Mouse (Mus musculus): ENCODE measurements around the gene Fgfr4. TPM values are rescaled to one million over a fixed set of nuclear protein-coding genes. Genes with fewer than 3 reads are reported as not detected.
"Not testable (repeated sequence)": the region's sequence is repeated elsewhere in the genome, so short reads cannot be mapped to it uniquely, and the experiment has no call there.

Gene Fgfr4
- polyA plus RNA-seq, 1 experiment from 2014 or later: 7.8 TPM

DNA sequence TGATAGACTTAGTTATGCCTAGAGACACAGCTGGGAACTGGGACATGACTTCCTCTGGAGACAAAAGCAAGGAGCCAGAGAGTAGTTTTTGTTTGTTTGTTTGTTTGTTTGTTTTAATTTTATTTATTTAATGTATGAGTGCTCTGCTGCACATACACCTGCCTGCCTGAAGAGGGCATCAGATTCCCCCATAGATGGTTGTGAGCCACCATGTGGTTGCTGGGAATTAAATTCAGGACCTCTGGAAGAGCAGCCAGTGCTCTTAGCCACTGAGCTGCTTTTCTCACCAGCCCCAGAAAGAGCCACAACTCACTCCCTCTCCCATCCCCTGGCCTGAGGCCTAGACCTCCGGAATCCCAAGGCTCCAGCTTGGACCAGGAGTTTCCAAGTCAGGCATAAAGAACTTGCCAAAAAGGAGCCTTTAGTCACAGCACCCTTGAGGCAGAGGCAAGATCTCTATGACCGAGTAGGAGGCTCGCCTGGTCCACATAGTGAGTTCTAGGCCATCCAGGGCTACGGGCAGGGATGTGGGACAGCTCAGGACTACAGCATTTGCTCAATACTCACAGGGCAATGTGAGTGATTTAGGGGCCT is 25.6 kb downstream of the Fgfr4 start:
- Histone ChIP-seq H3K4me3 (ENCODE audit: low read depth, low read length) (no peak overlapping the region), H3K36me3 (ENCODE audit: control insufficient read depth, insufficient read depth, low read length) (no peaks in the 10 kb centered on the region), H3K27me3 (ENCODE audit: control insufficient read depth, insufficient read depth, low read length) (no peaks in the 10 kb centered on the region), H3K9ac (replicated peaks; ENCODE audit: low read depth, low read length) (no peak overlapping the region), H3K9me3 (ENCODE audit: control insufficient read depth, low read depth, low read length) (no peaks in the 10 kb centered on the region), H3K4me1 (ENCODE audit: control insufficient read depth, insufficient read depth, low read length) (no peaks in the 10 kb centered on the region), H3K27ac (ENCODE audit: low read length) (no peak overlapping the region), H3K4me2 (replicated peaks; ENCODE audit: low read depth, low read length) (no peak overlapping the region)
- WGBS: 75% methylated on average over 4 of the region's 4 CpGs
- no peak for ATAC-seq (ENCODE audit: insufficient number of reproducible peaks, insufficient read depth, low FRiP score, low read depth)

DNA sequence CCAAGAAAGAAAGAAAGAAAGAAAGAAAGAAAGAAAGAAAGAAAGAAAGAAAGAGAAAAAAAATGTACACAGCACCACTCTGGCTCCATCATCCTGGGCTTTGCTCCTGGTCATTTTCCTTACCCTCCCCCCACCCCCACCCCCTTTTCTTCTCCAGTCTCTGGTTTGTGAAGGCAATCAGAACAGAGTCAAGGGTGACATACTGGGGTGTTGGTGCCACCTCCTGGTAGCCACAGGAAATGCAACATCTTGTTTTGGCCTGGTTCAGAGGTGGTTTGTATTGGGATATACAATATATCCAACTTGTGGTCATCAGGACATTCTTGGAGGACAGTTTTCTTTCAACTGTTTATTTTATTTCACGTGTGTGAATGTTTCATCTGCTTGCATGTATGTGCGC is 26.1 kb downstream of the Fgfr4 start:
- no peak overlapping the region for H3K9ac ChIP-seq (replicated peaks; ENCODE audit: low read depth, low read length)
- H3K36me3 ChIP-seq (ENCODE audit: control insufficient read depth, insufficient read depth, low read length): no peaks in the 10 kb centered on the region
- no peak overlapping the region for H3K4me2 ChIP-seq (replicated peaks; ENCODE audit: low read depth, low read length)
- 31% methylated on average over 2 of the region's 2 CpGs for WGBS
- H3K27me3 ChIP-seq (ENCODE audit: control insufficient read depth, insufficient read depth, low read length): no peaks in the 10 kb centered on the region
- no peak overlapping the region for H3K27ac ChIP-seq (ENCODE audit: low read length)
- no peak overlapping the region for H3K4me3 ChIP-seq (ENCODE audit: low read depth, low read length)
- H3K4me1 ChIP-seq (ENCODE audit: control insufficient read depth, insufficient read depth, low read length): no peaks in the 10 kb centered on the region
- ATAC-seq (ENCODE audit: insufficient number of reproducible peaks, insufficient read depth, low FRiP score, low read depth): peak; percentile 5; the same call in 1 of the 2 replicates
- H3K9me3 ChIP-seq (ENCODE audit: control insufficient read depth, low read depth, low read length): no peaks in the 10 kb centered on the region

DNA sequence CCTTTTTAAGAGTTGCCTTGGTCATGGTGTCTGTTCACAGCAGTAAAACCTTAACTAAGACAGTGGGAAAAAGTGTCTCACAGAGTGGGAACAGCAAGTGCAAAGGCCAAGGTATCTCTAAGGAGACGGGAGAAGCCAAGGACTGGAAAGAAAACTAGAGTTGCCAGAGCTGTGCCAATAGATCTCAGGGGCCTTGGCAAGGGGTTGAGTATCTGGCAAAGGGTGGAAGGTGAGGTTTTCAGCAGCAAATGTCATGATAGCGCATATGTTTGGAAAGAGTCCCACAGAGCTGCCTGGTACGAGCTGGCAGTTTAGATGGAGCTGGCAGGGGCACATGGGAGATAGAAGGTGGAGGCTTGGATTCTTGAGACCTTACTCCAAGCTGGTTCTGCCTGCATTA is 27.2 kb downstream of the Fgfr4 start:
- Histone ChIP-seq H3K9me3 (ENCODE audit: control insufficient read depth, low read depth, low read length) (no peaks in the 10 kb centered on the region), H3K27ac (ENCODE audit: low read length) (no peak overlapping the region), H3K4me1 (ENCODE audit: control insufficient read depth, insufficient read depth, low read length) (no peaks in the 10 kb centered on the region), H3K27me3 (ENCODE audit: control insufficient read depth, insufficient read depth, low read length) (no peaks in the 10 kb centered on the region), H3K4me2 (replicated peaks; ENCODE audit: low read depth, low read length) (no peak overlapping the region), H3K36me3 (ENCODE audit: control insufficient read depth, insufficient read depth, low read length) (no peaks in the 10 kb centered on the region), H3K4me3 (ENCODE audit: low read depth, low read length) (no peak overlapping the region), H3K9ac (replicated peaks; ENCODE audit: low read depth, low read length) (no peak overlapping the region)
- 94% methylated on average over 3 of the region's 3 CpGs for WGBS
- no peak for ATAC-seq (ENCODE audit: insufficient number of reproducible peaks, insufficient read depth, low FRiP score, low read depth)

- Histone ChIP-seq H3K36me3 (ENCODE audit: control insufficient read depth, insufficient read depth, low read length) (no peaks in the 10 kb centered on the region), H3K4me2 (replicated peaks; ENCODE audit: low read depth, low read length) (peak overlapping the region; percentile 42), H3K4me1 (ENCODE audit: control insufficient read depth, insufficient read depth, low read length) (no peaks in the 10 kb centered on the region), H3K9ac (replicated peaks; ENCODE audit: low read depth, low read length) (no peak overlapping the region), H3K4me3 (ENCODE audit: low read depth, low read length) (peak overlapping the region; percentile 13), H3K27me3 (ENCODE audit: control insufficient read depth, insufficient read depth, low read length) (no peaks in the 10 kb centered on the region), H3K9me3 (ENCODE audit: control insufficient read depth, low read depth, low read length) (no peaks in the 10 kb centered on the region), H3K27ac (ENCODE audit: low read length) (no peak overlapping the region; the same call in 1 of the 2 replicates)
- ATAC-seq (ENCODE audit: insufficient number of reproducible peaks, insufficient read depth, low FRiP score, low read depth): no peak
- 60% methylated on average over 2 of the region's 2 CpGs for WGBS
Observed at GRCm38 (mm10) chr13:55181786-55182172, 29.3 kb downstream of the Fgfr4 start.

- Histone ChIP-seq H3K36me3 (ENCODE audit: control insufficient read depth, insufficient read depth, low read length) (no peaks in the 10 kb centered on the region), H3K4me1 (ENCODE audit: control insufficient read depth, insufficient read depth, low read length) (no peaks in the 10 kb centered on the region), H3K4me2 (replicated peaks; ENCODE audit: low read depth, low read length) (peak overlapping the region; percentile 42), H3K27ac (ENCODE audit: low read length) (peak overlapping the region; percentile 83; the same call in 1 of the 2 replicates), H3K4me3 (ENCODE audit: low read depth, low read length) (peak overlapping the region; percentile 13), H3K9me3 (ENCODE audit: control insufficient read depth, low read depth, low read length) (no peaks in the 10 kb centered on the region), H3K27me3 (ENCODE audit: control insufficient read depth, insufficient read depth, low read length) (no peaks in the 10 kb centered on the region), H3K9ac (replicated peaks; ENCODE audit: low read depth, low read length) (0 out of 2 replicates have a peak overlapping the region, but pooled peaks have one; percentile 22)
- ATAC-seq (ENCODE audit: insufficient number of reproducible peaks, insufficient read depth, low FRiP score, low read depth): peak; percentile 86; the same call in 1 of the 2 replicates
- WGBS: 4% methylated on average over 23 of the region's 23 CpGs
Observed at GRCm38 (mm10) chr13:55182173-55182894, 29.9 kb downstream of the Fgfr4 start.

DNA sequence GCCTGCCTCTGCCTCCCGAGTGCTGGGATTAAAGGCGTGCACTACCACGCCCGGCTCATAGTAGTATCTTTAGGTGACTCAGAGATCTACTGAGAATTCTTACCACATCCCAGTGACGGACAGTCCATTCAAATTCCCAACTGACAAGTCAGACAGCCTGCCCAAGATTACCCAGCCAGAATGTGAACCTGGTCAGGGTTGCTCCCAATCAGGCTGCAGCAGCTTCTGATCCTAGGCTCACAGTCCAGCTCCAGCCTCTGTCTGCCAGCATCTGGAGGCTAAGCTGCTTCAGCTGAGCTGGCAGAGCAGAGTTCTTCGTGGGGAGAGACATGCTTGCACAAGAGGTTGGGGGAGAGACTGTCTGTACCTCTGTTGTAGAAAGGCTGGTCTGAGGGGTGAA is 30.9 kb downstream of the Fgfr4 start:
- H3K4me1 ChIP-seq (ENCODE audit: control insufficient read depth, insufficient read depth, low read length): no peaks in the 10 kb centered on the region
- H3K36me3 ChIP-seq (ENCODE audit: control insufficient read depth, insufficient read depth, low read length): no peaks in the 10 kb centered on the region
- no peak overlapping the region for H3K4me2 ChIP-seq (replicated peaks; ENCODE audit: low read depth, low read length)
- H3K27me3 ChIP-seq (ENCODE audit: control insufficient read depth, insufficient read depth, low read length): no peaks in the 10 kb centered on the region
- no peaks in the 10 kb centered on the region for H3K9me3 ChIP-seq (ENCODE audit: control insufficient read depth, low read depth, low read length)
- no peak for ATAC-seq (ENCODE audit: insufficient number of reproducible peaks, insufficient read depth, low FRiP score, low read depth)
- WGBS: 87% methylated on average over 6 of the region's 6 CpGs
- H3K27ac ChIP-seq (ENCODE audit: low read length): no peak overlapping the region
- no peak overlapping the region for H3K4me3 ChIP-seq (ENCODE audit: low read depth, low read length)
- H3K9ac ChIP-seq (replicated peaks; ENCODE audit: low read depth, low read length): no peak overlapping the region

DNA sequence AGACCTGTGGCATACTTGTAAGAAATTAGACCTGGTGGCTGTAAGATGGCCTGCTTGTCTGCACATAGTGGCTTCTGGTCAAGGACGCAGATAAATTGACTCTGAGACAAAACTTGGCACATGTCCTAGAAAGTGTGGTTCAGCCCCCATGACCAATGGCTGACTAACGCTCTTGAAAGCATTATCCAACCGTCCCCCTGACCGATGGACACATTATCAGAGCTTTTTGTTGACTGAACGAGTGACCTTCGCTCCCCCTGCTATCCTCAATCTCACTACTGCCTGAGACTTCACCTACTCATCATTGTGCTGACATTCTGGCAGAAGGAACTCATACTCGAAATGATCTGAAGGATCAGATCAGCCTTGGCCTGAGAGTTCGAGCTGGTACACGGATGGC is 34.6 kb downstream of the Fgfr4 start:
- not testable (repeated sequence) for H3K4me3 ChIP-seq (ENCODE audit: low read depth, low read length); H3K27ac ChIP-seq (ENCODE audit: low read length); H3K4me1 ChIP-seq (ENCODE audit: control insufficient read depth, insufficient read depth, low read length); H3K9me3 ChIP-seq (ENCODE audit: control insufficient read depth, low read depth, low read length); ATAC-seq (ENCODE audit: insufficient number of reproducible peaks, insufficient read depth, low FRiP score, low read depth); H3K36me3 ChIP-seq (ENCODE audit: control insufficient read depth, insufficient read depth, low read length); H3K4me2 ChIP-seq (replicated peaks; ENCODE audit: low read depth, low read length); H3K27me3 ChIP-seq (ENCODE audit: control insufficient read depth, insufficient read depth, low read length); H3K9ac ChIP-seq (replicated peaks; ENCODE audit: low read depth, low read length)
- no CpG with 5 or more reads among the region's 9 CpGs for WGBS

DNA sequence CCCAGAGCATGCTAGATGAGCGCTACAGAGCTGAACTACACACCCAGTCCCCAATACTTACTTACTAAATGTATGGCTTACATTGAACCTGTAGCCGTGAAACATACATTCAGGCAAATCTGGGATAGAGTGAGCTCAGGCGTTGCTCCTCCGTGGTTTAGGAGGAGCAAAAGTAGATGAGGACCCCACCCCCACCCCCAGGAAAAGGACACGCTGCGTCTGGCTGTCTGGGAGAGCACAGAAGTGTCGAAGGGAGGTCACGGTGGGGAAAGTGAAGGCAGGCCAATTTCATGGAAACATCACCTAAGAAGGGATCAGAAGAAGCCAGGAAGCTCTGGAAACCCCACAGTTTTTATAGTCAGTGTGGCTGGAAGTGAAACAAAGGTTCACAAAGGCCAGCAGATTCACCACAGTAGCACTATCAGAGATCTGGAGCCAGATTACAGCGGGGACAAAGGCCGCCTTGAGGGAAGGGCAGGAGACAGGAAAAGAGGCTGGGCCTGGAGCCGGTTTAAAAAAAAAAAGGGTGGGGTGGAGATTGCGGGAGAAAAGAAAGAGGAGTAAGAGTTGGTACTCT is 37.2 kb downstream of the Fgfr4 start:
- no peak; the same call in 1 of the 2 replicates for ATAC-seq (ENCODE audit: insufficient number of reproducible peaks, insufficient read depth, low FRiP score, low read depth)
- Histone ChIP-seq H3K27me3 (ENCODE audit: control insufficient read depth, insufficient read depth, low read length) (no peaks in the 10 kb centered on the region), H3K4me2 (replicated peaks; ENCODE audit: low read depth, low read length) (peak overlapping the region; percentile 76), H3K9ac (replicated peaks; ENCODE audit: low read depth, low read length) (peak overlapping the region; percentile 39), H3K9me3 (ENCODE audit: control insufficient read depth, low read depth, low read length) (no peaks in the 10 kb centered on the region), H3K27ac (ENCODE audit: low read length) (peak overlapping the region; percentile 94), H3K4me3 (ENCODE audit: low read depth, low read length) (peak overlapping the region; percentile 37), H3K4me1 (ENCODE audit: control insufficient read depth, insufficient read depth, low read length) (peaks cover 8% of the 10 kb centered on the region; the same call in 1 of the 2 replicates), H3K36me3 (ENCODE audit: control insufficient read depth, insufficient read depth, low read length) (no peaks in the 10 kb centered on the region)
- WGBS: 6% methylated on average over 12 of the region's 12 CpGs

Measured in stomach, embryonic 14.5 days (tissue).